Mouse (Mus musculus) embryonic facial prominence, embryonic 12.5 days (tissue): ENCODE data around the gene Vmn1r44. TPM values are rescaled to one million over a fixed set of nuclear protein-coding genes. Genes with fewer than 3 reads are reported as not detected.
"Not testable (repeated sequence)": the region's sequence is repeated elsewhere in the genome, so short reads cannot be mapped to it uniquely, and the experiment has no call there.

ENCODE experiments used
- ATAC-seq: fragments of 200-750 bp; cut with Nextera tagmentation; 2 replicates; pipeline ENCODE4 v1.8.0; 2017; ENCODE audit not compliant: insufficient number of reproducible peaks, insufficient read depth, low FRiP score, low TSS enrichment
- H3K27ac ChIP-seq: fragments of 300-500 bp; sonication (generic); 2 replicates; pipeline ENCODE4 v1.5.1; 2016; ENCODE audit warnings: mild to moderate bottlenecking
- H3K27me3 ChIP-seq: fragments of 300-500 bp; sonication (generic); 2 replicates; pipeline ENCODE4 v1.6.1; 2016; ENCODE audit warnings: mild to moderate bottlenecking, moderate library complexity
- H3K36me3 ChIP-seq: fragments of 300-500 bp; sonication (generic); 2 replicates; pipeline ENCODE4 v1.6.1; 2016; ENCODE audit warnings: mild to moderate bottlenecking
- H3K4me1 ChIP-seq: fragments of 300-500 bp; sonication (generic); 2 replicates; pipeline ENCODE4 v1.6.1; 2016
- H3K4me2 ChIP-seq: fragments of 300-500 bp; sonication (generic); replicated peaks from 2 replicates; pipeline ENCODE4 v1.6.1; 2016; ENCODE audit warnings: mild to moderate bottlenecking, moderate library complexity
- H3K4me3 ChIP-seq: fragments of 300-500 bp; sonication (generic); 2 replicates; pipeline ENCODE4 v1.5.1; 2016; ENCODE audit warnings: mild to moderate bottlenecking
- H3K9ac ChIP-seq: fragments of 300-500 bp; sonication (generic); 2 replicates; pipeline ENCODE4 v1.6.1; 2016; ENCODE audit warnings: mild to moderate bottlenecking, moderate library complexity
- H3K9me3 ChIP-seq: fragments of 300-500 bp; sonication (generic); 2 replicates; pipeline ENCODE4 v1.6.1; 2016; ENCODE audit warnings: mild to moderate bottlenecking, moderate library complexity
- WGBS: fragments of 180-500 bp; shearing (Covaris S2); methylation state at CpG from one replicate; pipeline ENCODE4 v1.1.7; 2016; 5-methylcytosine and 5-hydroxymethylcytosine counted together
- polyA plus RNA-seq: library from polyadenylated mRNA; unstranded; fragments of >200 nt; fragmentation: Nextera tagmentation; extraction: Ambion mirVana; gene quantifications from 2 replicates; pipeline ENCODE4 v1.2.1, GENCODE M21; 2016

Vmn1r44 gene
- polyA plus RNA-seq = not detected in 2 replicates

DNA sequence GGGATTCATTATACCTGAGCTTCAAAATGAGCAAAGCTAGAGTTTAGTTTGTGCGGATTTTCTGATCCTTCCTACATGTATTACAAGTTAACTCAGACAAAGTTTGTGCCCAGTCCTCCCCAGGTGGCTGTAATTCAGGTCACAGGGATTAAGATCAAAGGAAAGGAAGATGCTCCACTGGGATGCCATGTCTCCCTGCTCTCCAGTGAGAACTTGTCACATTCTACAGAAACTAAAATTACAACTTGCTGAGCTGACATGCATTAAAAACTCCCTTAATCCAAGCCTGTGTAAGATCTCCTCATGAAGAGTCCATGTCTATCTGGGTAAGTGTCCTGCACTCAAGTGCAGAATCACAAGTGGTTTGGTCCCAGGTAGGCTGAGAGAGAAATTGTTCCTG, at the start of gene Vmn1r44:
TSS of gene Vmn1r44 (plus strand) at position 301 of the 400 bp plus-strand sequence.
- no peak within 1 kb of the TSS for H3K4me2 ChIP-seq
- no peaks in the 10 kb centered on the region; the same call in 1 of the 2 replicates for H3K9me3 ChIP-seq
- no peaks in the 10 kb centered on the region for H3K4me1 ChIP-seq
- H3K27me3 ChIP-seq = no peaks in the 10 kb centered on the region
- ATAC-seq = no peak
- no peak within 1 kb of the TSS for H3K27ac ChIP-seq
- no peak within 1 kb of the TSS for H3K9ac ChIP-seq
- WGBS = 88% methylated on average over 1 of the region's 1 CpGs
- no peak within 1 kb of the TSS for H3K4me3 ChIP-seq
- no peaks in the 10 kb centered on the region for H3K36me3 ChIP-seq

DNA sequence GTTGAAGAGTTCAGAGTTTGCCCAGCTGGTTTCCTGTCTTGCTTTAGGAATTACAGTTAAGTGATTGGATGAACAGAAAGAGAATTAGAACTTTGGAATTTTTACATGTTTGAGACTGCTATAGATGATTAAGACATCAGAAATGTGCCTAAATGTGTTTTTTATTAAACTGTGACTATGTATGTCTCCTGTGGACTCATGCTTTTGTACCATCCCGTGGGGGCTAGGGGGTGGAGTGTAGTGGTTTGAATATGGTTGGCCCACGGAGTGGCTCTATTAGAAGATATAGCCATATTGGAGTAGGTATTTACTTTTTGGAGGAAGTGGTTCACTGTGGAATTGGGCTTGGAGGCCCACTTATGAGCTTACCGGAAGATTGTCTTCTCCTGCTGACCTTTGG, 25.9 kb upstream of the Vmn1r44 start:
- H3K4me2 ChIP-seq = no peak overlapping the region
- no peak overlapping the region for H3K4me3 ChIP-seq
- peaks cover 14% of the 10 kb centered on the region; the same call in 1 of the 2 replicates for H3K9me3 ChIP-seq
- 82% methylated on average over 3 of the region's 3 CpGs for WGBS
- H3K36me3 ChIP-seq = no peaks in the 10 kb centered on the region
- no peak overlapping the region for H3K27ac ChIP-seq
- H3K9ac ChIP-seq = no peak overlapping the region
- no peak for ATAC-seq
- H3K4me1 ChIP-seq = no peaks in the 10 kb centered on the region
- no peaks in the 10 kb centered on the region for H3K27me3 ChIP-seq

DNA sequence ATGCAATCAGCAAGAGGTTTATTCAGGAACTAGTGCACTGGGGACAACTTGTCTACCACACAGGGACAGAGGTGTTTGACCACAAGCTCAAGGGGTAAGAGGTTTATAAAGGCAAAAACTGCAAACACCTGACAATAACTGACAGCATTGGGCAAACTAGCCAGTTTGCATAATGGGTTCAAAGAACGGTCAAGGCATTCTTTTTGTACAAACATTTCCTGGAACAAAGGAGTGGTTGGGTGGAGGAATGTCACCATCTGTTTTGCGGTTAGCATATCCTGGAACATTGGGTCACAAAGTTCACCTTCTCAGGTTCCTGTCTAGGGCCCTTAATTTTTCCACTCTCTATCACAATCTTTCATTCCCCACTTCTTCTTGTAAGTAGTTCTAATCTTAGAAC, 23.6 kb upstream of the Vmn1r44 start:
- no peak overlapping the region for H3K27ac ChIP-seq
- H3K27me3 ChIP-seq = no peaks in the 10 kb centered on the region
- H3K9ac ChIP-seq = no peak overlapping the region
- no peaks in the 10 kb centered on the region for H3K4me1 ChIP-seq
- no peaks in the 10 kb centered on the region for H3K36me3 ChIP-seq
- H3K4me2 ChIP-seq = no peak overlapping the region
- ATAC-seq = no peak
- WGBS = 94% methylated on average over 2 of the region's 2 CpGs
- no peak overlapping the region for H3K4me3 ChIP-seq
- peaks cover 19% of the 10 kb centered on the region; the same call in 1 of the 2 replicates for H3K9me3 ChIP-seq

DNA sequence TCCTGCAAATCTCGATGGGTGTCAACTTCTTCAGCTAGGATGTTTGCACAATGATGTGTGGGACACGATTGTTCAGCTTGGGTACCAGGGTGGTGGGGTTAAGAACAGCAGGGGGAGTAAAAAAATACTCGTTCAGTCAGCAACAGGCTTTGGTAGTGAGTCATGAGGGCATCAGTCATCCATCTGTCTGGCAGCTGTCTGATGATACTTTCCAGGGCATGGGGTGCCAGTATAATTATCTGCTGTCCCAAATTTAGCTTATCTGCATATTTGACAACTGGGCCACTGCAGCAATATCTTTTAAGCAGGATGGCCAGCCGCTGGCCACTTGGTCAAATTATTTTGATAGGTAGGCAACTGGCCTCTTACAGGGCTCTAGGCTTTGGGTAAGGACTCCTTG, 19.7 kb upstream of the Vmn1r44 start:
- H3K4me3 ChIP-seq = no peak overlapping the region
- H3K9ac ChIP-seq = no peak overlapping the region
- no peaks in the 10 kb centered on the region for H3K4me1 ChIP-seq
- H3K27ac ChIP-seq = no peak overlapping the region
- H3K36me3 ChIP-seq = no peaks in the 10 kb centered on the region
- WGBS = 72% methylated on average over 4 of the region's 4 CpGs
- H3K27me3 ChIP-seq = no peaks in the 10 kb centered on the region
- H3K9me3 ChIP-seq = peaks cover 27% of the 10 kb centered on the region; the same call in 1 of the 2 replicates
- ATAC-seq = no peak
- no peak overlapping the region for H3K4me2 ChIP-seq

DNA sequence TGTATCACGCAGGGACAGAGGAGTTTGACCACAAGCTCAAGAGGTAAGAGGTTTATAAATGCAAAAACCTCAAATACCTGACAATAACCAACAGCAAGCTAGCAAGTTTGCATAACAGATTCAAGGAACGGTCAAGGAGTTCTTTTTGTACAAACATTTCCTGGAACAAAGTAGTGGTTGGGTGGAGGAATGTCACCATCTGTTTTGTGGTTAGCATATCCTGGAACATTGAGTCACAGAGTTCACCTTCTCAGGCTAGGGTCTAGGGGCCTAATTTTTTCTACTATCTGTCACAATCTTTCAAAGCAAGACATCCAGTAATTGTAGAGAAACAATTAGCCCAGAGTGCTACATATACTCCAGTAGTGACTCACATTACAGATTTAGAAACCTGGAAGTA, 16.2 kb upstream of the Vmn1r44 start:
- Histone ChIP-seq H3K27ac (no peak overlapping the region), H3K4me2 (no peak overlapping the region), H3K4me3 (no peak overlapping the region), H3K9ac (no peak overlapping the region), H3K4me1 (no peaks in the 10 kb centered on the region), H3K27me3 (no peaks in the 10 kb centered on the region), H3K36me3 (no peaks in the 10 kb centered on the region), H3K9me3 (peaks cover 22% of the 10 kb centered on the region; the same call in 1 of the 2 replicates)
- 90% methylated on average over 2 of the region's 2 CpGs for WGBS
- ATAC-seq = no peak

DNA sequence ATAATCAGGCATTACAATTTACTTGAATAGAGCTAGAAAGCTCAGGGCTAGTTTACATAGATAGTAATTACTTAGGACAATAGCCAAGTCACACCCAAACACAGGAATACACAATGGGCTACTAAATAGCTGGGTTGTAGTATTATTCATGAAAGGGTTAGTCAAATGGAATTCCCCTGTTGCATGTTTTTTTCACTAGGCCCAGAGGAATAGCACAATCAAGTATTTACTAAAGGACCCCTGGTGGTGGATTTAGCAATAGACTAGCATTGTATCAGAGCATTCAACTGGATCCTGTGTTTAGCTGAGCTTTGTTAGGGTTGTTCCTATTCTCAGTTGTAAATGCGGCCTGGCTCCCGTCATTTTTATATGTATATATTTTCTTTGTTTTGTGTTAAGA, 15.5 kb upstream of the Vmn1r44 start:
- H3K4me1 ChIP-seq = no peaks in the 10 kb centered on the region
- no peak overlapping the region for H3K27ac ChIP-seq
- peaks cover 19% of the 10 kb centered on the region; the same call in 1 of the 2 replicates for H3K9me3 ChIP-seq
- H3K36me3 ChIP-seq = no peaks in the 10 kb centered on the region
- ATAC-seq = no peak
- H3K27me3 ChIP-seq = no peaks in the 10 kb centered on the region
- H3K4me3 ChIP-seq = no peak overlapping the region
- H3K4me2 ChIP-seq = no peak overlapping the region
- H3K9ac ChIP-seq = no peak overlapping the region
- WGBS = 90% methylated on average over 2 of the region's 2 CpGs

DNA sequence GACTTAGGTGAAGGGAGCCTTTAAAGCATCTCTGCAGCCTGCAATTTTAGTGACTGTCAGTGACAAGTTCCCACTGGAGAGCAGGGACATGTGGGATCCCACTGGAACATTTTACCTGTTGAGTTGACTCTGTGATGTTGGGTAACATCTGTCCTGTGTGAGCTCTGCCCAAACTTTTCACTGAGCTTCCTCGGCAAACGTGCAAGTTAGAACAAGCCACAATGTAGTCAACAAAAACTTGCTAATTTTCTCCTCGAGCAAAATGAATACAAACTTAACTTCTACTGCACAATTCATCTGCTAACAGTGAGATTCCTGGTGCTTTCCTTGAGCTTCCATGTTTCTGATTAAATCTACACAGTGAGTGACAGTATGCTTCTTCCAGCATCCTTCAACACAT, 7.1 kb upstream of the Vmn1r44 start, which contains the start of the genes Vmn1r42 and Vmn1r43:
TSS of gene Vmn1r42 (minus strand) at position 101 of the 400 bp plus-strand sequence.
TSS of gene Vmn1r43 (minus strand) at position 101 of the 400 bp plus-strand sequence.
- H3K36me3 ChIP-seq, H3K4me3 ChIP-seq, H3K27ac ChIP-seq, H3K4me1 ChIP-seq, H3K27me3 ChIP-seq, ATAC-seq, H3K4me2 ChIP-seq, H3K9ac ChIP-seq, H3K9me3 ChIP-seq: not testable (repeated sequence)
- WGBS = 72% methylated on average over 3 of the region's 3 CpGs

DNA sequence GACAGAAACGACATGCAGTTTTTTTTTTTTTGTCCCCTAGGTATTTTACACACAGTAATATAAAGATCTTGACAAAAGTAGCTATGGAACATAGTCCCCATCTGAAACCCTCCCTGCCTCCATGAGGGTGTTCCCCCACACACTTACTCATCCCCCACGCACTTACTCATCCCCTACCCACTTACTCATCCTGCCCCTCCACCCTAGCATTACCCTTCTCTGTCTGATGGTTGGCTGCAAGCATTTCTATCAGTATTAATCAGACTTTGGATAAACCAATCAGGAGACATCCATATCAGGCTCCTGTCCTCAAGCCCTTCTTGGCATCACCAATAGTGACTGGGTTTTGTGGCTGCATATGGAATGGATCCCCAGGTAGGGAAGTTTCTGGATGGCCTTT, 6.5 kb upstream of the Vmn1r44 start:
- H3K4me1 ChIP-seq = no peaks in the 10 kb centered on the region
- no peaks in the 10 kb centered on the region for H3K27me3 ChIP-seq
- H3K9ac ChIP-seq = no peak overlapping the region
- no peaks in the 10 kb centered on the region for H3K9me3 ChIP-seq
- H3K4me3 ChIP-seq = no peak overlapping the region
- WGBS = 69% methylated on average over 2 of the region's 2 CpGs
- H3K27ac ChIP-seq = no peak overlapping the region
- ATAC-seq = no peak
- H3K4me2 ChIP-seq = no peak overlapping the region
- no peaks in the 10 kb centered on the region for H3K36me3 ChIP-seq

DNA sequence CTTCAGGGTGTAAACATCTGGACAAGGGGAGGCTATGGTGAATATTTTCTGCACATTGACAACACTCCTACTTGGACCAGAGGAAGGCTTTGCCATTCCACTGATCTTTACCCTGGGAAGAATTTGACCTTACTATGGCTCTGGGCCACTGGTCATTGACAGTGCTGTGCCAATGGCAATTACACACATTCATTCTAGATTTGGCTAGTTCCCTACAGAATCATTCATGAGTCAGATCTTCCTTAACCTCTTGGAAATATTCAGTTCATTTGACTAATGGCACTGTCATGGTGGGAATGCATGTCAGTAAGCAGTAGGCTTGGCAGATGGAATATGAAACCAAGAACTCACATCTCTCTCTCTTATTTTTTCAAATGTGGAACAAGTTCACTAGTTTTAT, 2.6 kb upstream of the Vmn1r44 start:
- H3K4me2 ChIP-seq = no peak overlapping the region
- H3K27me3 ChIP-seq = no peaks in the 10 kb centered on the region
- no peaks in the 10 kb centered on the region for H3K4me1 ChIP-seq
- no peaks in the 10 kb centered on the region for H3K36me3 ChIP-seq
- H3K9ac ChIP-seq = no peak overlapping the region
- no peak overlapping the region for H3K27ac ChIP-seq
- H3K4me3 ChIP-seq = no peak overlapping the region
- H3K9me3 ChIP-seq = no peaks in the 10 kb centered on the region
- no peak for ATAC-seq

DNA sequence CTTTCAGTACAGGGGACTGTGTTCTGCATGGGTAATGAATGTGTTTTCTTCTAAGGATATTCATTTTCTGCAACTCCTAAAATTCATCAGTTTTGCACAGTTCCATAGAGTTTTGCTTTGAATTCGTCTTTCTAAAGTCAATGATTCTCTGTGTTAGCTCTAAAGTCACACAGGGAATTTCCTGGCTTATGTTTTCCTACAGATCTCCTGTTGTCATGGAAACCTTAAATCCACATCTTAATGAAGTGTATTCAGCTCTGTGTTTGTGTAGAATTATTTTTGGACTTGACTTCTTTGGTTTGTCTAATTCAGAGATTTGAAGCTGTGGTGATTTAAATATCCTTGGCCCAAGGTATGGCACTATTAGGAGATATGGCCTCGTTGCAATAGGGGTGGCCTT, 352 bp downstream of the Vmn1r44 start:
- no peaks in the 10 kb centered on the region; the same call in 1 of the 2 replicates for H3K9me3 ChIP-seq
- H3K4me3 ChIP-seq = no peak overlapping the region
- no peaks in the 10 kb centered on the region for H3K4me1 ChIP-seq
- H3K4me2 ChIP-seq = no peak overlapping the region
- H3K27me3 ChIP-seq = no peaks in the 10 kb centered on the region
- 45% methylated on average over 2 of the region's 2 CpGs for WGBS
- no peak for ATAC-seq
- H3K9ac ChIP-seq = no peak overlapping the region
- H3K27ac ChIP-seq = no peak overlapping the region
- H3K36me3 ChIP-seq = no peaks in the 10 kb centered on the region

DNA sequence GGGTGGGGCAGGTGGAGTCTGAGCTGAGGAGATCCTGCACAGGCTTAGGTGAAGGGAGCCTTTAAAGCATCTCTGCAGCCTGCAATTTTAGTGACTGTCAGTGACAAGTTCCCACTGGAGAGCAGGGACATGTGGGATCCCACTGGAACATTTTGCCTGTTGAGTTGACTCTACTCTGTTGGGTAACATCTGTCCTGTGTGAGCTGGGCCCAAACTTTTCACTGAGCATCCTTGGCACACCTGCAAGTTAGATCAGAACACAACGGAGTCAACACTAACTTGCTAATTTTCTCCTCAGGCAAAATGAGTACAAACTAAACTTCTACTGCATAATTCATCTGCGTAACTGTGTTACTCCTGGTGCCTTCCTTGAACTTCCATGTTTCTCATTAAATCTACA, 57.0 kb downstream of the Vmn1r44 start, which contains the start of gene Vmn1r45:
TSS of gene Vmn1r45 (minus strand) at position 101 of the 400 bp plus-strand sequence.
- not testable (repeated sequence) for H3K4me3 ChIP-seq, H3K27me3 ChIP-seq, H3K4me2 ChIP-seq, H3K9me3 ChIP-seq, H3K27ac ChIP-seq, H3K9ac ChIP-seq, ATAC-seq, H3K36me3 ChIP-seq, H3K4me1 ChIP-seq
- WGBS = 89% methylated on average over 2 of the region's 2 CpGs

DNA sequence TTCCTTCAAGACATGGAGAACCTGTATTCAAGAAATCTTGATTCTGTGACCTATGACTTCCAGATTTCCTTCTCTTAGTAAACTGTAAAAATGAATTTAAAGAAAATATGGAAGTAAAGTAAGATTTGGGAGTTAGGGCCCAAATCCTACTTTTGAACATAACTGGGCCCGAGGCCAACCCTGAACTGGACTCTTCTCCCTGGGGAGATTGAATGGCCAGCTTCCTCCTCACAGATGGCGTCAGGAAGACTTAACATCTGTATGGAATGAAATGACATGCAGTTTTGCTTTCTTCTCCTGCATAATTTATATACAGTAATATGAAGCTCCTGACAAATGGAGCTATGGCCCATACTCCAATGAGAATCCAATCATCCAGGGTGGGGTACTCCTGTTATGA, 57.5 kb downstream of the Vmn1r44 start:
- H3K4me1 ChIP-seq = no peaks in the 10 kb centered on the region
- H3K9me3 ChIP-seq = no peaks in the 10 kb centered on the region
- no peak overlapping the region for H3K4me2 ChIP-seq
- no peak for ATAC-seq
- WGBS = 80% methylated on average over 2 of the region's 2 CpGs
- H3K27ac ChIP-seq = no peak overlapping the region
- H3K27me3 ChIP-seq = no peaks in the 10 kb centered on the region
- no peak overlapping the region for H3K4me3 ChIP-seq
- H3K9ac ChIP-seq = no peak overlapping the region
- H3K36me3 ChIP-seq = no peaks in the 10 kb centered on the region
